Mouse (Mus musculus) olfactory bulb, adult 2 months (tissue): ENCODE results near the gene Gramd4.

Source experiments
- CTCF ChIP-seq: fragments of 200-500 bp; IDR thresholded peaks from 2 replicates; pipeline ENCODE4 v1.5.1; 2012; ENCODE audit warnings: low read depth, mild to moderate bottlenecking, low read length, moderate library complexity; ENCODE audit not compliant: insufficient read depth
- POLR2A ChIP-seq: fragments of 200-500 bp; IDR thresholded peaks from 2 replicates; pipeline ENCODE4 v1.6.1; 2012; ENCODE audit warnings: mild to moderate bottlenecking, low read depth, low read length, moderate library complexity; ENCODE audit not compliant: insufficient read depth

DNA sequence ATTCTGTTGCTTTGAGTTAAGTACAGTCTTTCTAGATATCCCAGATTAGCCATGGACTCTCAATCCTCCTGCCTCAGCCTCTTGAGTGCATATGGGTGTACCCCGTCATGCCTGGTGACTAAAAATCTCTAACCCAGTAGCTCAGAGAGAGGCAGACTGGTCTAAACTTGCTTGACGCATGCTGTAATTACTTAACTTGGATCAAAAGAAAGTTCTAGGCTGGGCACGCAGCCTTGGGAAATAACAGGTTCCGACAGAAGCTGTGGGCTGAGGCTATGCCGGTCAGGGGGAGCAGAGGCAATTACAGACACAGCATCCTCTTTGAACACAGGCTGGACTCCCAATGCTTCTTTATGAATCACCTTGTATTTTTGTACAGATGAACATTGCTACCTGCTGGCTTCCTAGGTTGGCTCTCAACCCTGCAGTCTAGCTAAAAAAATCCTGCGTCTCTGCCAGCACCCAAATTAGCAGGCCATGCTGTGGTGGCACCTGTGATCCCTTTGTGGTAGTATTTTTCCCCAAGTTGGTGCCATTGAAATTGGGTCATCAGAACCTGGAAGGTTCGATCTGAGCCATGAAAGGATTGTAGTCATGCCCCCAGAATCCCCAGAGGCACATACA, 109.6 kb downstream of the Gramd4 start:
- TF ChIP-seq POLR2A (no peak), CTCF (no peak)
